Mouse (Mus musculus) spleen, adult 12 weeks (tissue): ENCODE results near the gene Snd1.

ENCODE experiments used
- DNase-seq: peaks from one replicate; pipeline ENCODE4 v3.0.0; 2022; ENCODE audit warnings: low spot score

Gene Snd1

GRCm38 (mm10) chr6:28706108-28706975, 231.4 kb downstream of the Snd1 start:
- no peak for DNase-seq

- peak; percentile 26 for DNase-seq
Observed at GRCm38 (mm10) chr6:28706976-28707592, 232.1 kb downstream of the Snd1 start.

GRCm38 (mm10) chr6:28710035-28710434, 235.1 kb downstream of the Snd1 start:
- DNase-seq, result no peak

- no peak for DNase-seq
Observed at GRCm38 (mm10) chr6:28717203-28717844, 242.4 kb downstream of the Snd1 start.

- no peak for DNase-seq
Observed at GRCm38 (mm10) chr6:28717845-28718237, 242.9 kb downstream of the Snd1 start.

- DNase-seq, result no peak
Observed at GRCm38 (mm10) chr6:28720391-28721171, 245.6 kb downstream of the Snd1 start.

GRCm38 (mm10) chr6:28723059-28723458, 248.1 kb downstream of the Snd1 start:
- DNase-seq, result no peak

- DNase-seq, result no peak
Observed at GRCm38 (mm10) chr6:28724776-28725175, 249.8 kb downstream of the Snd1 start.

- DNase-seq, result no peak
Observed at GRCm38 (mm10) chr6:28729236-28729635, 254.3 kb downstream of the Snd1 start.

GRCm38 (mm10) chr6:28729649-28730048, 254.7 kb downstream of the Snd1 start:
- DNase-seq, result no peak

- DNase-seq, result no peak
Observed at GRCm38 (mm10) chr6:28731246-28731645, 256.3 kb downstream of the Snd1 start.

GRCm38 (mm10) chr6:28733884-28734647, 259.1 kb downstream of the Snd1 start:
- no peak for DNase-seq

GRCm38 (mm10) chr6:28735116-28735515, 260.2 kb downstream of the Snd1 start:
- DNase-seq, result no peak

GRCm38 (mm10) chr6:28736665-28737064, 261.7 kb downstream of the Snd1 start:
- no peak for DNase-seq

- no peak for DNase-seq
Observed at GRCm38 (mm10) chr6:28737601-28738000, 262.7 kb downstream of the Snd1 start.

GRCm38 (mm10) chr6:28743586-28743985, 268.6 kb downstream of the Snd1 start:
- no peak for DNase-seq

- DNase-seq, result no peak
Observed at GRCm38 (mm10) chr6:28745864-28746263, 270.9 kb downstream of the Snd1 start.

- no peak for DNase-seq
Observed at GRCm38 (mm10) chr6:28747025-28747424, 272.1 kb downstream of the Snd1 start.

- DNase-seq, result no peak
Observed at GRCm38 (mm10) chr6:28747931-28748670, 273.2 kb downstream of the Snd1 start.

- DNase-seq, result no peak
Observed at GRCm38 (mm10) chr6:28749224-28749623, 274.3 kb downstream of the Snd1 start.

GRCm38 (mm10) chr6:28751186-28751585, 276.2 kb downstream of the Snd1 start:
- no peak for DNase-seq
